Mouse (Mus musculus) gastrocnemius, postnatal 10 days (tissue): ENCODE measurements around the gene Akr1a1. TPM values are rescaled to one million over a fixed set of nuclear protein-coding genes. Genes with fewer than 3 reads are reported as not detected.

Experiments used
- DNase-seq: peaks from one replicate; pipeline ENCODE4 v3.0.0; 2021; ENCODE audit warnings: mixed read lengths
- total RNA-seq, 2 experiments: library from RNA; stranded (reverse); gene quantifications; 2 replicates each; pipeline ENCODE4 v1.2.3; 2021

Gene Akr1a1
- total RNA-seq, 2 experiments from 2014 or later = 300 to 334 TPM

- DNase-seq = no peak
Observed at GRCm38 (mm10) chr4:116659474-116659873, 8.0 kb upstream of the Akr1a1 start.

DNA sequence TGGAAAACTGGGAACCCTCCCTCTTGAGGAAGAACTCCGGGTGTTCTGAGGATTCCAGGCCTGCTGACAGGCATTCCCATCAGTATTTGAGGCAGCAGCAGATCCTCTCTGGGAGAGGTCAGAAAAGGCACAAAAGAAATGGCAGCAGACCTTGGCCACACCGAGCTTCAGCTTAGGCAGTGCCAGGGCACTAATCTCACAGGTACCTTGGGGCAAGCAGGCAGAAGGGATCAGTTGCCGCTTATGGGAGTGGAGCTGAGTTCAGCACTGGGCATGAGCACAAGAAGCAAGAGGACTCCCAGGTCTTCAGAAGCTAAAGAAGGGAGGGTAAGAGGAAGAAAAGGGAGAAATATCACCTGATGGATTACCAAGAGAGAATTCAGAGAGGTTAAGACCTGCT lies 6.5 kb upstream of the Akr1a1 start:
- DNase-seq = no peak

- DNase-seq = no peak
Observed at GRCm38 (mm10) chr4:116655658-116656057, 4.2 kb upstream of the Akr1a1 start.

DNA sequence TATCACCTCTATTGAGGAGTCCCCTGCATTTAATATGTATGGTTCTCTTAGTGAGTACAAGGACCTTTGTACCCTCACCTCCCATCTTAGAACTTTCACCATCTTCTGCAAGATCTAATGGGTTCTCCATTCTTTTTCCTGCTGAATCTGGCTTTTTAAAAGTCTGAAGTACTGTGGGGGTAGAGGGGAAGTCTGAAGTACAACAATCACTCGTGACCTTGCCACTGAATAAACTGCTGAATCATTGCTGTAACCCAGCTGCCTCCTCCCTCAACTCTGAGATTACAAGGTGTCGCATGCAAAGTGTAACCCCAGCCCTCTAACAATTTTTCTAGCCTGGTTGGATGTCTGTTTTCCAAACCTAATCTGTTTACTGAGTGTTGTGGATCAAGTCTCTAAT lies 3.6 kb upstream of the Akr1a1 start:
- no peak for DNase-seq

- DNase-seq = no peak
Observed at GRCm38 (mm10) chr4:116653228-116653627, 1.7 kb upstream of the Akr1a1 start.

- no peak for DNase-seq
Observed at GRCm38 (mm10) chr4:116651797-116652135, 286 bp upstream of the Akr1a1 start.

DNA sequence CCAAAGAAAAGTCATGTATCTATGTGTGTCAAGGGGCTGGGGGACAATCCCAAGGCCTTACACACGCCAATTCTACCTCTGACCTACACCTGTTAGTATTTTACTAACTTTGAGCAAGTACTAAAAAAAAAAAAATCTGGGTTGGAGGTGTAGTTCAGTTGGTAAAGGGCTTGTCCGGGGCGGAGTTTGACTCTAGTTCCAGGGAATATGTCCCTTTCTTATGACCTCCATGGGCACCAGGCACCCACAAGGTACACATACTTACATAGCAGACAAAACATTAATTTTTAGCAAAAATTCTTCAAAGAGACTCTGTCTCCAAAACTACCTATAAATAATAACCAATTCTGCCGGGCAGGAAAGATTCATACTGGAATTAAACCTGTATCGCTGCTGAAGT lies 1.1 kb downstream of the Akr1a1 start:
- DNase-seq = no peak

- no peak for DNase-seq
Observed at GRCm38 (mm10) chr4:116649411-116649810, 2.1 kb downstream of the Akr1a1 start.

- no peak for DNase-seq
Observed at GRCm38 (mm10) chr4:116645624-116646023, 5.9 kb downstream of the Akr1a1 start.

- no peak for DNase-seq
Observed at GRCm38 (mm10) chr4:116644326-116644725, 7.2 kb downstream of the Akr1a1 start.

DNA sequence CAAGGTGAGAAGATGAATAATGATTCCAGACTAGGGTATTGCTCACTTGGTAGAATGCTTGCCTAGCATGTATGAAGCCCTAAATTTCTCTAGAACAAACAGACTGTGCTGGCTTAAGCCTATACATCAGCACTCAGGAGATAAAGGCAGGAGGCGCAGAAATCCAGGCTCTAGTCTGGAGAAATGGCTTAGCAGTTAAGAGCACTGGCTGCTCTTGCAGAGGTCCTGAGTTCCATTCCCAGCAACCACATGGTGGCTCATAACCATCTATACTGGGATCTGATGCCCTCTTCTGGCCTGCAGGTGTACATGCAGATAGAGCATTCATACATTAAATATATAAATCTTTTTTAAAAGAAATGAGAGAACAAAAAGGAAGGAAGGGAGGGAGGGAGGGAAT lies 9.4 kb downstream of the Akr1a1 start:
- no peak for DNase-seq

DNA sequence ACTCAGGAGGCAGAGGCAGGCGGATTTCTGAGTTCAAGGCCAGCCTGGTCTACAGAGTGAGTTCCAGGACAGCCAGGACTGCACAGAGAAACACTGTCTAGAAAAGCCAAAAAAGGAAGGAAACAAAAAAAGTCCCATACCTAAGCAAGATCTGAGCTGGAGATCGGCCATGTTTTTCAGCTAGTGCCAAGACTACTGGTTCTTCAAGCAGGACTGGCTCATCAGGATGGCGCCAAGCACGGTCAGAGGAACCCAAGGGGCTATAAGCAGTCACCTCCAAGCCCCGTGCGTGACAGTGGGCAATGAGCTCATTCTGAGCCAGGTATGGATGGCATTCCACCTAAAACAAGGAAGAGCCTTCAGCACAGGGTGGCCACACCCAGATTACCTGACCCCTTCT lies 12.7 kb downstream of the Akr1a1 start:
- DNase-seq = no peak

DNA sequence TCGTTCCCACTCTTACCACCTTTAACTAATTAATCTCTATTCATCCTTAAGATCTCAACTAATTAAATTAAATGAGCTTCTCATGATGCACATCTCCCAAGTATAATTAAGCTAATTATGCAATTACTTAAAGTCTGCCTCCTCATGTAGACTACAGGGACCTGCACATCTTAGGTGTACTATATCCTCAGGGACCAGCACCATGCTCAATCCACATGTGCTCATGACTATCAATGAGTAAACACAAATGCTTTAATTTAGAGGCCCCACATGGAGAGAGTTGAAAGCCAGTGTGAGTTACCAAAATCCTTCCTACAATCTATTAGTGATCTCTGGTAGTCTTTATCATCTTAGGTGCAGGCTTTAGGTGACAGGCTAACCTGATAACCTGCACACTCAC lies 16.3 kb downstream of the Akr1a1 start:
- DNase-seq = no peak

DNA sequence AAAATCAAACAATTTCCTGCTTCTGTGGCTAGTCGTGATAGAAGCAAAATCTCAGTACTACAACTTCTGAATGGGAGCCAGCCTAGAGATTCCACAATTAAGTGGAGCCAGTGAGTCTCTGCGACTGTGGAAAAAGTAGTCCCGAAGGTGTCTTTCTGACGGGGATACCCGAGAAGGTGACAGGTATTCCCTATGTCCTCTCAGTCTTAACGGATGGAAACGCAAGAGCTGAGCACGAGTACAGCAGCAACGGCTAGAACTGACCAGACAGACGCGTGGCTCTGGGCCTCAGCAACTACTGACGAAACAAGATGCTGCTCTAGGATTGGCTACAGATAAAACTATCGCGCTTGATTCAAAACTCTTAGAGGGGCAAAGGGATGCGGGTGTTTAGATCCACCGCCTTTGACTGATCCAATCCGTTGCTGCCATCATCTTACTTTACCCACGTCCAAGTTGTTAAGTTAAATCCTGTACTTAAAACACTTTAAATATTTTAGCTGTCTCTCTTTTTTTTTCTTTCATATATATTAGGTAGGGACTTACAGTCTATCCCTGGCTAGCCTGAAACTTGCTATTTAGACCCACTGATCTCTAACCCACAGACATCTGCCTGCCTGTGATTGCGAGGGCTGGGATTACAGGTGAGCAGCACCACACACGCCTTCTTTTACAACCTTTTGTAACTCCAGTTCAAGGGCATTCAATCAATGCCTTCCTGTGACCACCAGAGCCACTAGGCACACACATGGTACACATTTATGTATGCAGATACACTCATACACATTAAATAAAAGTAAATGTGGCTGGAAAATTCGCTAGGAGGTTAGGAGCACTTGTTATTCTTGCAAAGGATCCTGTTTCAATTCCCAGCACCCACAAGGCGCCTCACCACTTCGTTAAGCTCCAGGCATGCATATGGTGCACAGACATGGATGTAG lies 23.5 kb downstream of the Akr1a1 start, which contains the start of gene Nasp:
Nasp (minus strand) TSS at position 220 of the 941 bp plus-strand sequence.
- peak; percentile 53 for DNase-seq

- DNase-seq = peak; percentile 86
Observed at GRCm38 (mm10) chr4:116627359-116627716, 24.1 kb downstream of the Akr1a1 start.

- peak; percentile 78 for DNase-seq
Observed at GRCm38 (mm10) chr4:116626658-116627358, 24.7 kb downstream of the Akr1a1 start.

DNA sequence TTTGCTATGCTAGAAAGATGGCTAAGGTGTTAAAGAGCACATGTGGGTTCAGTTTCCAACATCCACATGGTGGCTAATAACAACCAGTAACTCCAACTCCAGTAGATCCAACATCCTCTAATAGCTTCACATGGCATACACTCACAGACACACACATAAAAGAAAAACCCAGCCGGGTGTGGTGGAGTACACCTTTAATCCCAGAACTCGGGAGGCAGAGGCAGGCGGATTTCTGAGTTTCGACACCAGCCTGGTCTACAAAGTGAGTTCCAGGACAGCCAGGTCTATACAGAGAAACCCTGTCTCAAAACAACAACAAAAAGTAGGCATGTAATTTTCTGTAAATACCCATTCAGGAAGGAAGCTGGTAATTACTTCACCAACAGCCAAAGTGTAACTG lies 26.6 kb downstream of the Akr1a1 start:
- no peak for DNase-seq

DNA sequence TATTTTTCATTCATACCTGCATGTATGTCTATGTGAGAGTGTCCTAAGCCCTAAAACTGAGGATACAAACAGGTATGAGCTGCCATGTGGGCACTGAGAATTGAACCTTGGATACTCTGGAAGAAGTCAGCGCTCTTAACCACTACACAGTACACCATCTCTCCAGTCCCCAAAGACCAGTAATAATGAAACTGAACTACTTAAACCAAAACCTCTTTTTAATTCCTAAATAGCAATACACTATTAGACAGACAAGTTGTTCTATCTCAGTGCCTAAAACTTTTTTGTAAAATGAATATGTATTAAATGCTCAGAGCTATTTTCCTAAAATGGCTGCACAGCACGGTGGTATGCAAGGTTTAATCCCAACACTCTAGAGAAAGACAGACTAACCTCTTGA lies 36.2 kb downstream of the Akr1a1 start:
- no peak for DNase-seq

GRCm38 (mm10) chr4:116612621-116613020 lies 38.9 kb downstream of the Akr1a1 start:
- no peak for DNase-seq

DNA sequence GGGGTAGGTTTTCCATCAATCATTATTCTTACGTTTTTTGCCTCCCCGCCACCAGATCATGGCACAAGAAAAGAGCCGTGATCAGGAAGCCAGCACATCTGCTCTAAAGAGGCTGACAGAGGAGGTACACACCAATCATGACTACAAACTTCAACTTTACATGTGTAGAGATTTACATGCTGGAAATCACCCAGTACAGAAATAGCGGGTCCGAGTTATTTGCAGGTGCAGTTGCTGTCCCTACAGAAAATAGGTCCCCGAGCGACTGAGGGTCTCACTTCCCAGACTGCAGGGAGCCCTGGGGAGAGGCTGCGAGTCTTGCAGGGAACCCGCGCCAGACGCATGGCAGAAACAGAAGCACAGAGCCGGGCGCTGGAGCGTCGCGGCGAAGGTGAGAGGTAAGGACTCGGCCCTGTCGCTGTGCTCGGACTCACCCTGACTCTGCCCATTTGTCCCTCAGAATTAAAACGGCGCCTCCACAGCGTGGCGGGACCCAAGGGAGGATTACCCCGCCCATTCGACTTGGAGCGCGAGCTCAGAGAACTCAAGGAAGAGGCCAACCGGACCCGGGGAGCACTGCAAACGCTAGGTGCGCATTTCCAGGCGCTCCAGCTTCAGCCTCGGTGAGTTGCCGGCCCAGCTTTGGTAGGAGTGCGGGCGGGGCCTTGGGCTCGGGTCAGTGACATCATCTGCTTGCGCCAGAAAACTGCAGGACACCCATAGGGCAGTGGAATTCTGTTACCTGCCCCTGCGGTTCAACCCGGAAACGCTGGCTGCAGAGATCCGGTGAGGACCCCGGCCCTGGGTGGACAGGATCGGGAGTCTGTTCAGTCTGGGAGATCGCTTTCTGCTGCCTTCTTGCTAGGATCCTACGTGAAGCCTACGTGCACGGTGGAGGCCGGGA lies 54.2 kb downstream of the Akr1a1 start:
- DNase-seq = peak; percentile 76

DNA sequence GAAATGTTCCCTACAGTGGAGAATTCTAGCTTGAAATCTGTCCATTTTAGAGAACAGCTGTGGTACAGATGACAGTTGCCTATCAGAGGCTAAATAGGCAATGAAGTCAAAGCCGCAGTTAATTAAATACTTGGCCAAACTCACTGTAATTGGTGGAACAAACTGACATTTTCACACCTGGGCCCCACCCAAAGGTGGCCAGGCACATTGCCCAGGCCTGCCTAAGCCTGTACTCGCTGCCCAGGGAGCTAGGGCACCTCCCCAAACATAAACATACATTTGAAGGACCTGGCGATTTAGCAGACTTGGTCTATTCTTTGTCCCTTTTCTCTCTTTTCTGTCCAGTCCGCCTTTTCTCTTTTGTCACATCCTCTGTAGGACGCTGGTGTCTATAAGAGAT lies 55.1 kb downstream of the Akr1a1 start, which contains the start of gene Ccdc17:
Ccdc17 (plus strand) TSS at position 276 of the 400 bp plus-strand sequence.
- no peak for DNase-seq

GRCm38 (mm10) chr4:116595793-116596192 lies 55.7 kb downstream of the Akr1a1 start:
- DNase-seq = no peak
